Mouse (Mus musculus): ENCODE data around the gene Defb45. TPM values are rescaled to one million over a fixed set of nuclear protein-coding genes. Genes with fewer than 3 reads are reported as not detected.

Gene Defb45
- polyA plus RNA-seq, 1 experiment from 2014 or later: not detected

DNA sequence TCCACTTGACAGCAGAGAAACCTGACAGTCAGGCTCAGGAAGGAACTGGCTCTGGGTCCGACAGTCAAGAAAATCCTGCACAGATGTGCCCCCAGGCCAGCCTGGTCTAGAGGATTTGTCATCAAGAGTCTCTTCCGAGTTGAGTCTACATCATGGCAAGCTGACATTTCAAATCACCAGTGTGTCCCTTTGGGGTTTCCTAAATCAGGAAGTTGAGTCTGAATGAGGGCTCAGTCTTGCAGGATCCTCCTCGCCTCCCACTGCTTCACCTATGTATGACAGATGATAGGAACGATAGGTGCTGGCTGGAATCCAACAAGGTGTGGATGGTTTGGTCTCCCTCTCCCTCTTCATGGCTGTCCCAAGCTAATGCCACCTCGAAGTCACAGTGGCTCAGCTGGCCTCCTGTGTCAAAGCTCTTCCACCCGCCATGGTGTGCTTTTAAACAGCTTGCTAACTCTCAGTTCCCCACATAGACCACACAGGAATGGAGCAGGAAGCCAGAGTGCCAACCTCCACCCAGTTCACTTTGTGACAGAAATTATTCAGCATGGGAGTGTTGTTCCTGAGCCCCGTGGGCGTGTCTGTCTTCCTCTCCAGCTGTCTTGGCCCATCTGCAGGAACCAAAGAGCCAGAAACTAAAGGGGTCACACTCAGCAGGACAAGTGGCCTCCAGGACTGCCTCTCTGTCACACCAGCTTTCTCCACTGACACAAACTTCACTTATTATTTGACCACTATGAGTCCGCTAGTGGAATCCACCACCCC, 21.4 kb upstream of the Defb45 start:
- Histone ChIP-seq H3K4me2 (ENCODE audit: low read depth, low read length, severe bottlenecking) (no peak overlapping the region), H3K9me3 (ENCODE audit: control insufficient read depth, low read length) (no peaks in the 10 kb centered on the region), H3K4me3 (ENCODE audit: low read depth, low read length) (no peak overlapping the region), H3K36me3 (ENCODE audit: control insufficient read depth, insufficient read depth, low read length) (no peaks in the 10 kb centered on the region), H3K27ac (ENCODE audit: low read depth, low read length) (no peak overlapping the region), H3K4me1 (replicated peaks; ENCODE audit: control insufficient read depth, insufficient read depth, low read length) (no peaks in the 10 kb centered on the region), H3K9ac (ENCODE audit: low read length) (no peak overlapping the region), H3K27me3 (ENCODE audit: control insufficient read depth, insufficient read depth, low read length) (peaks cover 3% of the 10 kb centered on the region; the same call in 1 of the 2 replicates)
- 80% methylated on average over 9 of the region's 9 CpGs for WGBS
- DNase-seq (ENCODE audit: low spot score) (no peak), ATAC-seq (replicated peaks; ENCODE audit: low FRiP score) (no peak)

GRCm38 (mm10) chr2:152617374-152617773, 18.2 kb upstream of the Defb45 start:
- Histone ChIP-seq H3K27ac (ENCODE audit: low read depth, low read length) (no peak overlapping the region), H3K9me3 (ENCODE audit: control insufficient read depth, low read length) (no peaks in the 10 kb centered on the region), H3K36me3 (ENCODE audit: control insufficient read depth, insufficient read depth, low read length) (no peaks in the 10 kb centered on the region), H3K4me3 (ENCODE audit: low read depth, low read length) (no peak overlapping the region), H3K4me2 (ENCODE audit: low read depth, low read length, severe bottlenecking) (no peak overlapping the region), H3K27me3 (ENCODE audit: control insufficient read depth, insufficient read depth, low read length) (no peaks in the 10 kb centered on the region; the same call in 1 of the 2 replicates), H3K4me1 (replicated peaks; ENCODE audit: control insufficient read depth, insufficient read depth, low read length) (no peaks in the 10 kb centered on the region), H3K9ac (ENCODE audit: low read length) (no peak overlapping the region)
- WGBS: 57% methylated on average over 5 of the region's 5 CpGs
- ATAC-seq (replicated peaks; ENCODE audit: low FRiP score): no peak
- DNase-seq (ENCODE audit: low spot score): no peak

GRCm38 (mm10) chr2:152616470-152616869, 17.3 kb upstream of the Defb45 start:
- no peaks in the 10 kb centered on the region for H3K4me1 ChIP-seq (replicated peaks; ENCODE audit: control insufficient read depth, insufficient read depth, low read length)
- no peak overlapping the region for H3K4me2 ChIP-seq (ENCODE audit: low read depth, low read length, severe bottlenecking)
- H3K9ac ChIP-seq (ENCODE audit: low read length): no peak overlapping the region
- no peak overlapping the region for H3K27ac ChIP-seq (ENCODE audit: low read depth, low read length)
- no peak overlapping the region for H3K4me3 ChIP-seq (ENCODE audit: low read depth, low read length)
- DNase-seq (ENCODE audit: low spot score): no peak
- no peaks in the 10 kb centered on the region for H3K36me3 ChIP-seq (ENCODE audit: control insufficient read depth, insufficient read depth, low read length)
- WGBS: 82% methylated on average over 6 of the region's 6 CpGs
- ATAC-seq (replicated peaks; ENCODE audit: low FRiP score): no peak
- H3K9me3 ChIP-seq (ENCODE audit: control insufficient read depth, low read length): no peaks in the 10 kb centered on the region
- H3K27me3 ChIP-seq (ENCODE audit: control insufficient read depth, insufficient read depth, low read length): no peaks in the 10 kb centered on the region; the same call in 1 of the 2 replicates

DNA sequence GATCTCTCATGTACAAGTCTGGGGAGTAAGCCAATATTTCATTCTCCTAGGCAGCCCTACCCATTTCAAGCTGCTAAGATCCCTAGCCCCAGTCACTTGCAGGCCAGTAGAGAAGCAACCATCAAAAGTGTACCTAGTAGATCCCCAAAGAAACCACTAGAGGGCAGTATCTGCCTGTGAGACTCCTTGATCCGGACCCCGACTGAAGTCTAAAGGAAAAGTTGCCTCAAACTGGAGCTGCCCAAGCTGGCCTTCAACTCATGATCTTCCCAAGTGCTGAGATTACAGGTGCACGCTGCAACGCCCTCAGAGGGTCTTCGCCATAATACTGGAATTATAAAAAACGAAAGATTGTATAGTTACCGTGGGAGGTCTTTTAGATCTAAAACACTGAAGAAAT, 16.4 kb upstream of the Defb45 start:
- DNase-seq (ENCODE audit: low spot score) (peak; percentile 61), ATAC-seq (replicated peaks; ENCODE audit: low FRiP score) (peak; percentile 65)
- H3K4me3 ChIP-seq (ENCODE audit: low read depth, low read length): no peak overlapping the region
- 12% methylated on average over 7 of the region's 7 CpGs for WGBS
- H3K4me2 ChIP-seq (ENCODE audit: low read depth, low read length, severe bottlenecking): no peak overlapping the region
- no peaks in the 10 kb centered on the region for H3K27me3 ChIP-seq (ENCODE audit: control insufficient read depth, insufficient read depth, low read length)
- no peak overlapping the region for H3K27ac ChIP-seq (ENCODE audit: low read depth, low read length)
- H3K9me3 ChIP-seq (ENCODE audit: control insufficient read depth, low read length): no peaks in the 10 kb centered on the region
- H3K36me3 ChIP-seq (ENCODE audit: control insufficient read depth, insufficient read depth, low read length): no peaks in the 10 kb centered on the region
- no peak overlapping the region for H3K9ac ChIP-seq (ENCODE audit: low read length)
- no peaks in the 10 kb centered on the region for H3K4me1 ChIP-seq (replicated peaks; ENCODE audit: control insufficient read depth, insufficient read depth, low read length)

DNA sequence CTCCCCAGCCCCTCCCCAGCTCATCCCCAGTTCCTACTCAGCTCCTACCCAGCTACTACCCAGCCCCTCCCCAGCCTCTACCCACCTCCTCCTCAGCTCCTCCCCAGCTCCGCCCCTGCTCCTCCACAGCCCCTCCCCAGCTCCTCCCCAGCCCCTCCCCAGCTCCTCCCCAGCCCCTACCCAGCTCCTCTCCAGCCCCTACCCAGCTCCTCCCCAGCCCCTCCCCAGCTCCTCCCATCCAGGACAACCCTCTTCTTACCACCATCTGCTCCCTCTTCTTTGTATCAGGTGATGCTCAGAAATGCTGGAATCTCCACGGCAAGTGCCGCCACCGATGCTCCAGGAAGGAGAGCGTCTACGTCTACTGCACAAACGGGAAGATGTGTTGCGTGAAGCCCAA, 13.0 kb upstream of the Defb45 start:
- Histone ChIP-seq H3K9ac (ENCODE audit: low read length) (no peak overlapping the region), H3K27ac (ENCODE audit: low read depth, low read length) (no peak overlapping the region), H3K27me3 (ENCODE audit: control insufficient read depth, insufficient read depth, low read length) (no peaks in the 10 kb centered on the region), H3K4me3 (ENCODE audit: low read depth, low read length) (no peak overlapping the region), H3K4me2 (ENCODE audit: low read depth, low read length, severe bottlenecking) (no peak overlapping the region), H3K9me3 (ENCODE audit: control insufficient read depth, low read length) (no peaks in the 10 kb centered on the region), H3K36me3 (ENCODE audit: control insufficient read depth, insufficient read depth, low read length) (no peaks in the 10 kb centered on the region), H3K4me1 (replicated peaks; ENCODE audit: control insufficient read depth, insufficient read depth, low read length) (no peaks in the 10 kb centered on the region)
- DNase-seq (ENCODE audit: low spot score) (peak; percentile 57), ATAC-seq (replicated peaks; ENCODE audit: low FRiP score) (0 out of 2 replicates have a peak, but pooled peaks have one; percentile 27)
- 29% methylated on average over 8 of the region's 8 CpGs for WGBS

GRCm38 (mm10) chr2:152608719-152609118, 9.5 kb upstream of the Defb45 start:
- no peak overlapping the region for H3K4me3 ChIP-seq (ENCODE audit: low read depth, low read length)
- WGBS: 96% methylated on average over 1 of the region's 1 CpGs

GRCm38 (mm10) chr2:152607746-152608145, 8.5 kb upstream of the Defb45 start:
- Histone ChIP-seq H3K4me2 (ENCODE audit: low read depth, low read length, severe bottlenecking) (no peak overlapping the region), H3K4me1 (replicated peaks; ENCODE audit: control insufficient read depth, insufficient read depth, low read length) (no peaks in the 10 kb centered on the region), H3K27ac (ENCODE audit: low read depth, low read length) (no peak overlapping the region), H3K4me3 (ENCODE audit: low read depth, low read length) (no peak overlapping the region), H3K9ac (ENCODE audit: low read length) (no peak overlapping the region), H3K36me3 (ENCODE audit: control insufficient read depth, insufficient read depth, low read length) (no peaks in the 10 kb centered on the region), H3K9me3 (ENCODE audit: control insufficient read depth, low read length) (no peaks in the 10 kb centered on the region), H3K27me3 (ENCODE audit: control insufficient read depth, insufficient read depth, low read length) (no peaks in the 10 kb centered on the region)
- ATAC-seq (replicated peaks; ENCODE audit: low FRiP score): no peak
- DNase-seq (ENCODE audit: low spot score): no peak
- 81% methylated on average over 6 of the region's 6 CpGs for WGBS

More at GRCm38 (mm10) chr2:152608719-152609118, 9.5 kb upstream of the Defb45 start:
- ATAC-seq (replicated peaks; ENCODE audit: low FRiP score): no peak
- Histone ChIP-seq H3K4me2 (ENCODE audit: low read depth, low read length, severe bottlenecking) (no peak overlapping the region), H3K27ac (ENCODE audit: low read depth, low read length) (no peak overlapping the region), H3K27me3 (ENCODE audit: control insufficient read depth, insufficient read depth, low read length) (no peaks in the 10 kb centered on the region), H3K9me3 (ENCODE audit: control insufficient read depth, low read length) (no peaks in the 10 kb centered on the region), H3K4me1 (replicated peaks; ENCODE audit: control insufficient read depth, insufficient read depth, low read length) (no peaks in the 10 kb centered on the region), H3K9ac (ENCODE audit: low read length) (no peak overlapping the region), H3K36me3 (ENCODE audit: control insufficient read depth, insufficient read depth, low read length) (no peaks in the 10 kb centered on the region)
- no peak for DNase-seq (ENCODE audit: low spot score)

DNA sequence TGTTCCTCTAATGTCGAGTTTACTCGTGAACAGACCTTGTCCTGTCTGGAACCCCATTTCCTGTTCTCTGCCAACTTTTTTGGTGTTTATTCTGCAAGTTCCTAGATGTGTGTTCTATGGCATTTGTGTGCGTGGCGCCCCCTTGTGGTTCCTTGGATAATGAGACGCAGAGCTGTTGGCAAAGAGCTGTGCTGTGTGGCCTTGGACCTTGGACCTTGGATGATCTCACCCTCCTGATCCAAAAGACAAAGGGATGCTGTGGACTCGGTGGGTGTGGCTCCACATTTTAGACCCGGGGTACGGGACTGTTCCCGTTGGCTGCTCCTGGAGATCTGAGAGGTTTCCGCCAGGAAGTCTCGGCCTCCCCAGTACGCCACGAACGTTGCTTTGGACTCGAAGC, 4.9 kb upstream of the Defb45 start, which contains the start of gene Defb36:
Defb36 (plus strand) TSS at position 271 of the 400 bp plus-strand sequence.
- Histone ChIP-seq H3K36me3 (ENCODE audit: control insufficient read depth, insufficient read depth, low read length) (no peaks in the 10 kb centered on the region), H3K4me3 (ENCODE audit: low read depth, low read length) (no peak within 1 kb of the TSS), H3K9ac (ENCODE audit: low read length) (no peak within 1 kb of the TSS), H3K9me3 (ENCODE audit: control insufficient read depth, low read length) (no peaks in the 10 kb centered on the region), H3K4me1 (replicated peaks; ENCODE audit: control insufficient read depth, insufficient read depth, low read length) (no peaks in the 10 kb centered on the region), H3K4me2 (ENCODE audit: low read depth, low read length, severe bottlenecking) (no peak within 1 kb of the TSS), H3K27ac (ENCODE audit: low read depth, low read length) (no peak within 1 kb of the TSS), H3K27me3 (ENCODE audit: control insufficient read depth, insufficient read depth, low read length) (no peaks in the 10 kb centered on the region)
- 82% methylated on average over 15 of the region's 15 CpGs for WGBS
- ATAC-seq (replicated peaks; ENCODE audit: low FRiP score): no peak
- peak; percentile 57 for DNase-seq (ENCODE audit: low spot score)

Data from forebrain, embryonic 11.5 days (tissue).